In the genomic region with DNA sequence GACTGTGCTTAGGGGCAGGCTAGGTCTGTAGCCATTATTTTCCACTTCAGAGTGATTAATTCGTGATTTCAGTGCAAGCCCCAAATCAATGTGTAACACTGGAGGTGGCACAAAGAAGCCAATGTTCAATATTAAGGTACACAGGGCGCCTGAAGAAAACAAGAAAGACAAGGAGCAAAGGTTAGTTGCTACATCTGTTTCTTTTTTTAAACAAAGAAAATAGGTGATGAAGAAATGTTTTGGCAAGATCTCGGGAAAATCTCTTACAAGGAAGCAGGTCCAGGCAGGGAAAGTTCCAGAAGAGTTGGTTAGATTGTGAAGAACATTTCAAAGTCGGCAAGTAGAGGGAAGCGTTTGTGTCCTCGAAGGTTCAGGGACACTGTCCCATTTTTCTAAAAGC, we compare ENCODE assay signal across 27 mouse cellular contexts. TPM values are rescaled to one million over a fixed set of nuclear protein-coding genes. Genes with fewer than 3 reads are reported as not detected.
DNase-seq lines count a peak whose midpoint lies in the region; ATAC-seq and TF ChIP-seq lines count a peak whose summit lies in the region.
"Had no signal": no experiment of that assay in that cellular context is flagged by ENCODE, and none has a peak within 500 bp of the region (broad histone marks: within the 10 kb centered on the region; RNA-seq: fewer than 3 reads in every experiment).

No protein-coding gene starts in this region.

- H3K4me2 ChIP-seq in intestine, postnatal 0 days (replicated peaks; ENCODE audit: low read depth) = no peak overlapping the region
- no peak overlapping the region for H3K4me2 ChIP-seq in intestine, embryonic 15.5 days (replicated peaks)
- H3K4me2 ChIP-seq in kidney, embryonic 14.5 days (replicated peaks; ENCODE audit: low read depth, low read length) = no peak overlapping the region
- H3K4me2 ChIP-seq: embryonic facial prominence, embryonic 13.5 days; forebrain, embryonic 13.5 days; heart, embryonic 13.5 days; hindbrain, embryonic 14.5 days had no signal

- H3K9ac ChIP-seq in intestine, postnatal 0 days (ENCODE audit: low read depth, low read length) = no peak overlapping the region
- H3K9ac ChIP-seq in intestine, embryonic 15.5 days = no peak overlapping the region
- H3K9ac ChIP-seq in kidney, embryonic 14.5 days (ENCODE audit: low read depth, low read length) = no peak overlapping the region
- H3K9ac ChIP-seq: embryonic facial prominence, embryonic 13.5 days; forebrain, embryonic 13.5 days; heart, embryonic 13.5 days; hindbrain, embryonic 14.5 days had no signal

- H3K36me3 ChIP-seq in intestine, postnatal 0 days (ENCODE audit: control insufficient read depth, insufficient read depth) = peaks cover 7% of the 10 kb centered on the region; the same call in 1 of the 2 replicates
- no peaks in the 10 kb centered on the region for H3K36me3 ChIP-seq in intestine, embryonic 15.5 days
- H3K36me3 ChIP-seq in kidney, embryonic 14.5 days (ENCODE audit: control insufficient read depth, insufficient read depth, low read length) = peaks cover 15% of the 10 kb centered on the region; the same call in 1 of the 2 replicates

- no peaks in the 10 kb centered on the region for H3K27me3 ChIP-seq in intestine, postnatal 0 days (replicated peaks; ENCODE audit: control insufficient read depth, insufficient read depth, low read length)
- H3K27me3 ChIP-seq in intestine, embryonic 15.5 days (replicated peaks) = no peaks in the 10 kb centered on the region
- H3K27me3 ChIP-seq in kidney, embryonic 14.5 days (ENCODE audit: control insufficient read depth, insufficient read depth, low read length) = no peaks in the 10 kb centered on the region
- H3K27me3 ChIP-seq: embryonic facial prominence, embryonic 13.5 days; forebrain, embryonic 13.5 days; heart, embryonic 13.5 days had no signal

- DNase-seq in kidney, postnatal 36 days = peak; percentile 11 to 20
- DNase-seq in fat pad, adult 2 months (ENCODE audit: extremely low read depth, low read depth, low spot score) = peak; percentile 96
- DNase-seq in layer of hippocampus, postnatal 25 days (ENCODE audit: extremely low spot score in 1 of 2, low spot score in 1 of 2) = no peak
- DNase-seq in adrenal gland, postnatal 14 days = no peak
- DNase-seq: adrenal gland, postnatal 10 days; cerebellum, adult 11-12 months; cerebellum, adult 8-10 months; cerebellum, postnatal 10 days; cerebellum, postnatal 36 days; embryo, embryonic 11 days; gastrocnemius, postnatal 10 days; heart, adult 18-20 months; heart, postnatal 14 days; heart, postnatal 4 days had no signal

- H3K9me3 ChIP-seq in intestine, postnatal 0 days (ENCODE audit: control insufficient read depth) = no peaks in the 10 kb centered on the region
- no peaks in the 10 kb centered on the region for H3K9me3 ChIP-seq in intestine, embryonic 15.5 days
- no peaks in the 10 kb centered on the region for H3K9me3 ChIP-seq in kidney, embryonic 14.5 days (ENCODE audit: control insufficient read depth, low read length)
- H3K9me3 ChIP-seq: embryonic facial prominence, embryonic 10.5 days; embryonic facial prominence, embryonic 13.5 days; forebrain, embryonic 10.5 days; forebrain, embryonic 13.5 days; heart, embryonic 13.5 days had no signal

- 0 out of 2 replicates have a peak, but pooled peaks have one; percentile 19 for ATAC-seq in intestine, postnatal 0 days
- ATAC-seq in intestine, embryonic 15.5 days = no peak
- no peak for ATAC-seq in kidney, embryonic 14.5 days (ENCODE audit: low FRiP score, low TSS enrichment)
- ATAC-seq: activated CD4-positive, CD25-positive, alpha-beta regulatory T cell, adult 4 months; forebrain, embryonic 13.5 days; forebrain, embryonic 16.5 days; hindbrain, postnatal 0 days had no signal

- H3K4me3 ChIP-seq in intestine, postnatal 0 days (ENCODE audit: low read depth, low read length) = no peak overlapping the region
- H3K4me3 ChIP-seq in intestine, embryonic 15.5 days (replicated peaks) = no peak overlapping the region
- no peak overlapping the region for H3K4me3 ChIP-seq in kidney, embryonic 14.5 days (ENCODE audit: low read length)
- H3K4me3 ChIP-seq: embryonic facial prominence, embryonic 10.5 days; embryonic facial prominence, embryonic 13.5 days; erythroblast, embryonic 14.5 days; forebrain, embryonic 10.5 days; forebrain, embryonic 13.5 days; heart, embryonic 13.5 days had no signal

- no peak overlapping the region for H3K27ac ChIP-seq in intestine, postnatal 0 days (ENCODE audit: low read depth, low read length)
- no peak overlapping the region for H3K27ac ChIP-seq in intestine, embryonic 15.5 days
- no peak overlapping the region for H3K27ac ChIP-seq in kidney, embryonic 14.5 days (ENCODE audit: low read depth, low read length)
- H3K27ac ChIP-seq: embryonic facial prominence, embryonic 10.5 days; embryonic facial prominence, embryonic 13.5 days; forebrain, embryonic 10.5 days; forebrain, embryonic 13.5 days; heart, embryonic 13.5 days; hindbrain, embryonic 14.5 days; hindbrain, postnatal 0 days had no signal

- 77% methylated on average over 6 of the region's 6 CpGs for WGBS in intestine, postnatal 0 days
- 88% methylated on average over 6 of the region's 6 CpGs for WGBS in intestine, embryonic 15.5 days
- WGBS in kidney, embryonic 14.5 days = 93% methylated on average over 6 of the region's 6 CpGs

- no peak for TF ChIP-seq CTCF in intestine, postnatal 0 days (IDR thresholded peaks at IDR 0.05; ENCODE audit: low read depth)

- H3K4me1 ChIP-seq in intestine, postnatal 0 days (replicated peaks; ENCODE audit: control insufficient read depth, insufficient read depth, low read length) = no peaks in the 10 kb centered on the region
- no peaks in the 10 kb centered on the region for H3K4me1 ChIP-seq in intestine, embryonic 15.5 days (replicated peaks)
- no peaks in the 10 kb centered on the region for H3K4me1 ChIP-seq in kidney, embryonic 14.5 days (ENCODE audit: control insufficient read depth, insufficient read depth, low read length)
- H3K4me1 ChIP-seq: embryonic facial prominence, embryonic 10.5 days; embryonic facial prominence, embryonic 13.5 days; forebrain, embryonic 10.5 days; forebrain, embryonic 13.5 days had no signal

RNA-seq across cellular contexts. Expression of gene Etv6, which starts 39.5 kb away (rescaled TPM):
- 7.8 and 9.4 TPM in 2 replicates for polyA plus RNA-seq in intestine, postnatal 0 days (2015; fragmentation: Nextera tagmentation; extraction: Ambion mirVana)
- polyA plus RNA-seq in intestine, embryonic 15.5 days (2015; fragmentation: Nextera tagmentation; extraction: Ambion mirVana) = 12.5 and 12.9 TPM in 2 replicates
- 11.4 and 18.1 TPM in 2 replicates for polyA plus RNA-seq in kidney, embryonic 14.5 days (2014; fragmentation: Nextera tagmentation; extraction: Ambion mirVana)
- 10 to 100 TPM in 1 of 2 experiments, 1 to 10 TPM in 1; 9.2 to 10.3 TPM for total RNA-seq in layer of hippocampus, postnatal 25 days (2021)
- 35.7 and 38.2 TPM in 2 replicates for total RNA-seq in adrenal gland, postnatal 14 days (2021)

Comparison
In these comparisons a context has a peak if more than half of its experiments do, and no peak if none do; other contexts are left out.
1. DNase-seq: peak in kidney, postnatal 36 days (2 of 2) and fat pad, adult 2 months (single experiment); none in layer of hippocampus, postnatal 25 days (0 of 2) and adrenal gland, postnatal 14 days (single experiment).